Mouse (Mus musculus) mature B cell (primary cell): ENCODE data around the gene Uqcr11.

Source experiments
- in situ Hi-C: fragments of 300-500 bp; cut with MboI; formaldehyde crosslinking; loops from 2 replicates; pipeline ENCODE4 v1.14.3; 2019

Gene Uqcr11

DNA sequence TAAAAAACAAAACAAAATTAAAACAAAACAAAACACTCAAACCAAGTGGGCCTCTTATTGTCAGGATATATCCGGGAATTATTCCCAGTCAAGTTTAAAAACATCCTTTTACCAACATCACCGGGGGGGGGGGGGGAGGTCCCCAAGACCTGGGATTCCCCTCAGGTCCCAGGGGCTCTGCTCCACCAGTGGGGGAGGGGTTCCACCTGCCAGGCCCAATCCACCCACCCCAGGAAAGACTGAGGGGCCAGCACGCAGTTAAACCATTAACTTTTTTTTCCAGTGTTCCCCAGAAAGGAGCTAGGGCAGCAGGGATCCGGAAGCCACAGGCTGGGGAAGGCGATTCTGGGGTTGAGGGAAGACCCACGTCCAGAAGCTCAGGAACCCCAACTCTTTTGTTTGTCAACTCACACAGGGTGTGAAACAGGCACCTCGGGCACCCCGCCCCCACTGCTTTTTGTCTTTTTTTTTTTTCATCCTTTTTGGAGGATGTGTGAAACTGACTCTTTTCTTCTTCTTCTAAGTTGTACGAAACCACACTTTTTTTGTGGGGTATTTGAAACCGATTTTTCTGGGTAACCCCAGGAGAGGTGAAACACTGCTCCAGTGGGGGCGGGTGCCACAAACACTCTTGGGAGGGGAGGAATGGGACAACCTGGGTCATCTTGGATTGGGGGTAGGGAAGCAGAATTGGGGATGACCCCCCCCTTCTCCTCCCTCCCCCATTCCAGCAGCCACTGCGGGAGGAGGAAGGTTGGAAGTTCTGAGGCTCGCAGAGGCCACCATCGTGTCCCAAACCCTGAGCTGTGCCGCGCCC, 25.1 kb upstream of the Uqcr11 start:
- in situ Hi-C loops = no loop called here

DNA sequence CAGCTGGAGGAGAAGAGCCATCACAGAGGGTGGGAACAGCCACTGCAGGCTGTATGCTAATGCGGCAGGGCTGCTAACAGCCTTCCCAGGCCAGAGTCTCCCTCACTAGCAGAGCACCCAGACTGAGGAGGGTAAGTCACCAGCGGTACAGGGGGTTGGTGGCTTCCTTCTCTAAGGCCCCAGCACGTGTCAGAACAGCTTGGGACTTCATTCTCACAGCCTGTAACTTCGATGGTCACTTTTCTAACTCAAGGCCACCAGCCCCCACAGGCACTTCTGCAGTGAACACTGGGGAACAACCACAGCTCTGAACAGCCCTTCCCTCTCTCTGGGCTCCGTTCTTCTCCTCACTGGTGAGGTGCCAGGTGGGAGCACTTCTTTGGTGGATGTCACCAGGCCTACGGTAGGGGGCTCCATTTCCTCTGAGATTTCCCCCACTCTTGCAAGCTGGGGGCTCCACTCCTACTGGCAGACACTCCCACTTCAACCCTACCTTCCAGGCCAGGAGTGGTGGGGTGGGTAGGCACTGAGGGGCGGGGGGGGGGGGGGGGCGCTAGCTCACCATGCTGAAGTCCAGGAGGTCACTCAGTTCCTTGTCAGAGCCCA, 23.8 kb upstream of the Uqcr11 start:
- in situ Hi-C loops = no loop called here

DNA sequence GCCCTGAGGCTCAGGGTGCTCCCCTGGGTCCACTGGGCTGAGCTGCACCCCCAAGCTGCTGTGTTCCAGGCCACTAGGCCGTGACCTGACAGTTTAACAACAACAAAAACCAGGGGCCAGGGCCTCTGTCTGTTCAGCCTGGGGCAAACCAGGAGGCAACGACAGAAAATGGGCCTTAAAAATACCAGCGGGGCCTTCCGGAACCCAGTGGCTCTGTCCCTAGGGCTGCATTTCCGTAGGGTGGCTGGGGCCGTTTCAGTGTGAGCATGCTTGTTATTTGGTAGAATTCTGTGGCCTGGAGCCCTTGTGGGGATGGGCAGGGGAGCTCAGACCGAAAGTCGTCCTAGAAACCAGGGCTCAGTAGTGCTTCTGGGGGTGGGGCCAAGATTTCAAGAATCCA, 23.2 kb upstream of the Uqcr11 start:
- in situ Hi-C loops = no loop called here

DNA sequence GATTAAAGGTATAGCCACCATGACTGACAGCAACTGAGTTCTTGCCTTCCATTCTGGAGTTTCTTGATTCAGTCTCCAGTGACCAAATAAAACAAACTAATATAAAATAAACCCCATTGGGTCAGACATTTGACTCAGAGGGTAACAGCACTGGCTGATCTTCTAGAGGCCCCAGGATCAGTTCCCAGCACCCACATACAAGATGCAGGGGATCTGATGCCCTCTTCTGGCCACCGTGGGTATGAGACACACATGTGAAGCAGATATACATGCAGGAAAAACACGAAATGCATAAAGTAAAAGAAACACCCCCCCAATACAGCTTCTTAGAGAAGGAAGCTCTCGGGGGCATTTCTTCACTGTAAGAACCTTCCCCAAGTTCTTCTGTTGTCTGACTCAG, 18.4 kb upstream of the Uqcr11 start:
- in situ Hi-C loops = no loop called here

DNA sequence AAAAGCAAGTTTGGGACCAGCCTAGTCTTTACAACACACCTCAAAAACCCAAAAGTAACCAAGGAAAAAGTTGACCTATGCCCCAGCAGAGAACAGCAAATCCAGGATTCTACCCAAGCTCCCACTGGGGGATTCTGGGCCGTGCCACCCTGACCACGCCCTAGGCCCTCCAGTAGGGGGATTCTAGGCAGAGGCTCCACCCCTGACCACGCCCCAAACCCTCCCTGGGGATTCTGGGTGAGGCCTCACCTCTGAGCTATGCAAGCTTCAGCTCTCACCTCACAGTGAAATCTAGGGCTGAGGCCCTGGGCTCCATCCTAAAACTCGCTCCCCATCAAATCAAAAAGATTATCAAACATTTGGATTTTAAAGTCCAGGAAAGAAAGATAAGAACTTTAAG, 16.9 kb upstream of the Uqcr11 start:
- in situ Hi-C loops = no loop called here

DNA sequence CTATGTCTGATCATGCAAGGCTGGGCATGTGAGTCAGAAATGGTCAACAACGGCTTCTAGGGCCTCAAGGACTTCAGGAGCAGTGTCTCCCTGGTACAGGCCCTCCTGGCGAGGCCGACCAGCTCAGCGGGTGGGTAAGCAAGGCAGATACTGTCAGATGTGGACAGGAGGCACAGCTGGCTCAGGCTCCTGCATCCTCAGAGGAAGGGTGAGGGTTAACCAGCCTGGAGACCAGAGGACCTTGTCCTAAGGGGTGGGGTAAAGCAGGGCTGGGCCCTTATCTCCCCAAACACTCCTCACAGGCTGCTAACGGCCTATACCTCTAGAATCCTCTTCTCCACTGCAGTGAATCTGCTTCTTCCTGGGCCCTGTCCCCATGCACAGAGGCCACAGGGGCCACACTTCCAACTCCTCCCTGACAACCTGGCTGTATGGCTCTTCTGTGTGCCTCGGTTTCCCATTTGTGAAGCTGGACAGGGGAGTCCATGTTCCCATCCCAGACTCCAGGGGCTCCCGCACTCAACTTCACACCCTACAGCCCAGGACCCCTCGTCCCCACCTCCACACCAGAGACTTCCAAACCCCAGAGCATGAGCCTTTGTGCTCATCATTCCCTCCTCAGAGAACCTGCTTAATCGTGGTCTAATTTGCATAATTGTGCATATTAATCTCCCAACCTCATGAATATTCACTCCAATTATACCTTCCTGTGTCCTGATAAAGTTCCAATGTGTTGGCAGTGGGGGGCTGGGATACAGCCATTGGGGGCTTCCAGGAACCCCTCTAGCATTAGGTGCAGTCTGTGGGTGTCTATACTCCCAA, 15.2 kb upstream of the Uqcr11 start:
- in situ Hi-C loops = no loop called here

DNA sequence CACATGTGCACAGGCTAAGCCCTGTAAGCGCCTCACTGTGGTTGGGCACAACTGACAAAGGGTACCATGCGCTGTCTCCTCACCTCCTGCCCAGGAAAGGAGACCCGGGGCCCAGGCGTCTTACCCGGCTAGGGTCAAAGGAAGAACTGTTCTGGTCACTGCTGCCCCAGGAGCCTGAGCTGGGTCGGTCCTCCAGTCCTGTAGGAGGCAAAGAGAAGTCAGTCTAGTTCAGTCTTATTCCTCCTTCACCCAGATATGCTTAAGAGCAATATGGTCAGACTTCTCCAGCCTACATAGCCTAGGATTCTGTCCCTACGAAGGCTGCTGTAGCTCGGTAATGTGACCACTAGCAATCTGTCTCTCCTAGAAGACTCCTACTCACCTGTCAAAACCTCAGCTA, 14.6 kb upstream of the Uqcr11 start:
- in situ Hi-C loops = no loop called here

DNA sequence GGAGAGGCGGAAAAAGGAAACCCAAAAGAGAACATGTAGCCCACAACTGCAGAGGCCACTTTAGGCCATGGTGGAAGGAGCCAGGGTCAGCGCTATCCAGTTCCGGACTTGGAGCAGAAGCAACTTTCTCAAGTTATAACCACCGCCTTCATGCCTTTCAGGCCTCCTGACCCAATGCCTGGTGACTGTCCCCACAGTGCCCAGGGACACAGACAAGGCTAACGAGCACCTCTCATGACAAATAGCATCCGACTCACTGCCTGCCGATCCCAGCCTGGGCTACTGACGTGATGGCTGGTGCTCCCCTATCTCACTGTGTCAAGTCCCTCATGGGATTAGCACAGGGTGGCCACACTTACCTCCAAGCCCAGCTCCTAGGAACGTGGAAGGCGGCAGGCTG, 14.1 kb upstream of the Uqcr11 start:
- in situ Hi-C loops = no loop called here

DNA sequence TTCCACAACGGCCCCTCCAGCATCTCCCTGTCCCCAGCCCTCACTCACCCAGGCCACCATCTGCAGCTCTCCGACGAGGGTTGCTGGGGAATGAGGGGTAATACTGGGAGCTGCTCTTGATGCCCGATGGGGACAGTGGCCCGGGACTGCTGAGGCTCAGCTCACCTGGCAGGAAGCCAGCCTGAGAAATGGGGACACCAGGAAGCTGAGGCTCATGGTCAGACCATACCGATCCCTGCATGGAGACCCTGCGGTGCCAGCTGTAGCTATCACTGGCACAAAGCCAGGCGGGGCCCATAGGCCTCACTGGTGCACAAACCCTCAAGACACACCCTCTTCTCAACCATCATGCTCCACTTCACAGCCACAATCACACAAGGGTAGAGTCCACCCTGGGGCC, 12.8 kb upstream of the Uqcr11 start:
- in situ Hi-C loops = no loop called here

DNA sequence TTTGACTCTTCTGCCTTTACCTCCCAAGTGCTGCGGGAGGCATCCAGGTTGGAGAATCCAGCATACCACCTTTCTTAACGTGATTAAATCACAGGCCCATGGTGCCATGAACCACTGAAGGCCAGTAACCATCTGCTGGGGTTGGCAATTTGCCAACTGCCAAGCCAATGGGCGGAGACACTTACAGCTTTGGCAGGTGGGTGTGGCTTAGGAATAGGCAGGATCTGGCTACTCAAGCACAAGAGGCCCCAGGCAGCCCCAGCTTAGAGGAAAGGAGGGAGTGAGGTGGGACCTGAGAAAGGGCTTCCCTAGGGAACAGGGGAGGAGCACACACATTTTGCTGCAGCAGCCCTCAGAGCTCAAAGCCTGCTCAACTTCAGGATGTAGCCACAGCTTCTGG, 11.7 kb upstream of the Uqcr11 start:
- in situ Hi-C loops = no loop called here

DNA sequence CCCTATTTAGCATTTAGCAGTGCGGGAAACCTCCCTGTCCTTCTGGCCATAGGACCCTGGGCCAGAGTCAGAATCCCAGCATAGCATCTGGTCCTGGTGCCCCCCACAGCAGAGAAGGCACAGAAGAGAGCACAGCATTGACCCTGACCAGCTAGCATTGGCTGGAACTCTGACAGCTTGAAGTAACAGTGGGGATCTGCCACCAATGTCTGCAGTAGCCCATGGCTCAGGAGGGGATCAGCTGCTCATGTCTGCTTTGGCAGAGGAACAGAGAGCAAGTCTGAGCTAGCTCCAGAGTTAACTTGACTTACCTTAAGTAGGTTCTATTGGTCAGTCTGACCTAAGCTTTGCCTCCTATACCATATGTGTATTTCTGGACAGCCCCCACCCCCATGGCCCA, 11.2 kb upstream of the Uqcr11 start:
- in situ Hi-C loops = no loop called here

DNA sequence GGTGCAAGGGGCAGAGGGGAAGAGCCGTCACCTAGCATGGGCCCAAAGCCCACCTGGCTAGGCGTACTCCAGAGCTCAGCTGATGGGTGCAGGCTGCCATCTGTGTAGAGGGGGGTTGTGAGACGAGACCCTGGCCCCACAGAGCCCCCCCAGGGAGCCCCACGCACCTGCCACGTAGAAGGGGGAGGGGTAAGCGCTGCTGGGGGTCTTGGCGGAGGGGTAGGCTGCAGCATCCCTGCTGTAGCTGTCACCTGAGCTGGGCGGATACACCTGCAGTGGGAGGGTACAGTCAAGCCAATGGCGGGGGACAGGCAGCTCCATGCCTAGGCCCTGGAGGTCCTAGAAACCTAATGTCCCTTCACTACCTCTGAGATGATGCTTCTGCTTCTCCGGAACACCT, 10.7 kb upstream of the Uqcr11 start:
- in situ Hi-C loops = no loop called here

DNA sequence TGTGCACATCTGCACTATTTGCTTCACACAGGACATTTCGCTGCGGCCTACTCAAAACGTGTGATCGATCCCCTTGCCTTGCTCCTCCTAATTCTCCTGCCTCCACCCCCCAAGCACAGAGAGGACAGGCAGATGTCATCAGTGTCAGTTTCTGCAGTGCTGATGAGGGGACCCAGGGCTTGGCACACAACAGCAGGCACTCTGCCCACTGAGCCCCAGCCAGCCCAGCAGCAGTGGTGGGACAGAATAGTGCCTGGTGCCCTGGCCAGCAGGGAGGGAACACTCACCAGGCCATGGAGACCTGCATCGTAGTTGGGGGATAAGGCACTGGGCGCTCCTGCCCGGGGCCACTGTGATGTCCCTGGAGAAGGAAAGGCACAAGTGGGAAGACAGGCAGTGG, 8.9 kb upstream of the Uqcr11 start:
- in situ Hi-C loops = no loop called here

DNA sequence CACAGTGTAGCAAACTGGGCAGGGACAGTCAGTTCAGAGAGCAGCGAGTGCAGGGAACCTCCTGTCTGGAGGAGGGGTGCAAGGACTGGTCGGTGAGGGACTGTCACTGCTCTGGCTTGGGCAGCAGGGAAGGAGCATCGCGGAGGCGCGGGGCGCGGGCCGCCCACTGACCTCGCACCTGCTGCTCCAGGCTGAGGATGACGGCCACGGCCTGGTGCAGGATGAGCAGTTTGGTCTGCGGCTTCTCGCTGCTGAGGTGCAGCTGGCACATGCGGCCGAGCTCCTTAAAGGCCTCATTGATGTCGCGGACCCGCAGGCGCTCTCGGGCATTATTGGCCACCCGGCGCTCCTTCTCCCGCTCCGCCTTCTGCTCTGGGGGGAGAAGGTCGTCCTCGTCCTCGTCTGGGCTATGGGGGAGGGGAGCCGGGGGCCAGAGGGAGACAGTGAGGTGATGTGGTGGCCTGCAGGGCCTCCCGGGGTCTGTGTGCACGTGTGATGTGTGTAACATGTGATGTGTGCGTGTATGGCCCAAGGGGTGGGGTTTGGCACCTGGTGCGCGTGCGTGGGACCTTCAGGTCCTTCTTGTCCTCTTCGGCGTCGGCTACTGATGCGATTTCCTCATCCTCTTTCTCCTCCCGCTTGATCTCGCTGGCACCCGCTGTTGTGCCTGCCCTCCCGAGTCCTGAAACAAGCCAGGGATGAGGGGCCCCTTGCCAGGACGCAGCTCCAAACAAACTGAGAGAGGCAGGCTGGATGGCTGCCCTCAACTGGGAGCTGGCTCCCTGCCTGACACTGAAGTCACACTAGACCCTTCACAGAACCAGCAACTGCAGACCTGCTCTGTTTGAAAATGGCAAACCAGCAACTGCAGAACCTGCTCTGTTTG, 6.3 kb upstream of the Uqcr11 start:
- in situ Hi-C loops = no loop called here

DNA sequence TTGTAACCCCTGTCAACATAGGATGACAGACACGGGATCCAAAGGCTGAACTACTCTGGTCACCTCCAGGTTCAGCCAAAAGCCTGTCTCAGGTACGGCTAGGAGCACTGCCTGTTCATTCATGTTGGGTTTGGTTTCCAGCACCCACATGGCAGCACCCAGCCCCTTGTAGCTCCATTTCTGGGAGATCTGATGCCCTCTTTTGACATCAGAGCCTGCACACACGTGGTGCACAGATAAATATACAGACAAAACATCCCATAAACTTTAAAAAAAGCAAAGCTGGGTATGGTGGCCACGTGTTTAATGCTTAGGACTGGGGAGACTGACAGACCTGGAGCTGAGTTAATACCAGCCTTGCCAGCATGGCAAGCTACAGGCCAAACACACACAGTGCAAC, 1.3 kb upstream of the Uqcr11 start:
- in situ Hi-C loops = no loop called here

DNA sequence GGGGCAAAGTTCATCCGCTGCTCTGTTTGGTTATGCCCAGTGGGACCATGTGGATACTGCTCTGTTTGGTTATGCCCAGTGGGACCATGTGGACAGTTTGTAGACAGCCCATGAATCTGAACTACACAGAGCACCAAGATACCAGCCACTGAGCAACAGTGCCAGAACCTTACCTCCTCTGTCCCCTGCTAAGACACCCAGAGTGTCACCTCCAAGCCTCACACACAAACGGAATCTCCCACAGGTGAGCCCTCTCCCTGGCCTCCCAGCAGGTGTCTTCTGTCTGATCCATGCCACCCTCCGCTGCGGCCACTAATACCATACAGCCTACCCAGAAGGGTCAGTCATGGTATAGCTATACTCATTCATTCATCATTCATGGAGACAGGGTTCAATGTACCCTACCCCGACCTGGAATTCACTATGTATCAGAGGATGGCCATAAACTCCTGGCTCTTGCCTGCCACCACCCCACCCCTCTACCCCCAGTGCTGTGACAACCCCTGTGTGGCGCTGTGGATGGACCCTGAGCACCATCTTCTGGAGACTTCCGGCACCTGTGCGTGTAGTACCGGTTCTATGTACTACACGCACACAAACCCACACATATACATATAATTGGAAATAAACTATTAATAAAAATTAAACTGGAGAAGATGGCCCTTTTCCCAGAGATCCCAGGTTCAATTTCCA, 1.0 kb downstream of the Uqcr11 start:
- in situ Hi-C loops = no loop called here

DNA sequence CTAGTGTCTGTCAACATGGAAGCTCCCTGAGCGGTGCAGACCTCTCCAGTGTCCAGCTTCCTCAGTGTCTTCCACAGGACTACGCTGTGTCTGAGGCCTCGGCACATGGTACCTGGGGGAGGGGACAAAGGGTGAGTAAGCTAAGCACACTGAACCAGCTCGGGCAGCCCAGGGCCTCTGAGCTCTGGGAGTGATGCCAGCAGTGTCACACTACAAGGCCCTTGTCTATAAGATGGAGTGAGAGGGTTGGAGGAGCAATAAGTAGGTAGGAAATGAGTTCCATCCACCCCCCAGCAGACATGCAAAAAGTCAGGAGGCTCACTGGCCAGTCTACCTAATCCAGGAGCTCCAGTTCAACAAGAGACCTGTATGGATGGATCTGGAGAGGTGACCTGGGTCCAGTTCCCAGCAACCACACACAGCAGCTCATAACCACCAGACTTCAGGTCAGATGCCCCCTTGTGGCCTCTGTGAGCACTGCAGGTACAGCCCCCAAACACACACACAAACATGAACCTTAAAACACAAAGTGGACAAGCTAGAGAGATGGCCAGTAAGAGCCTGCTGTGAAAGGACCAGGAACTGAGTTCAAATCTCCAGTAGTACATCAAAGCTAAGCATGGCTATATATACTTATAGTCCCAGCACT, 3.5 kb downstream of the Uqcr11 start:
- in situ Hi-C loops = no loop called here

DNA sequence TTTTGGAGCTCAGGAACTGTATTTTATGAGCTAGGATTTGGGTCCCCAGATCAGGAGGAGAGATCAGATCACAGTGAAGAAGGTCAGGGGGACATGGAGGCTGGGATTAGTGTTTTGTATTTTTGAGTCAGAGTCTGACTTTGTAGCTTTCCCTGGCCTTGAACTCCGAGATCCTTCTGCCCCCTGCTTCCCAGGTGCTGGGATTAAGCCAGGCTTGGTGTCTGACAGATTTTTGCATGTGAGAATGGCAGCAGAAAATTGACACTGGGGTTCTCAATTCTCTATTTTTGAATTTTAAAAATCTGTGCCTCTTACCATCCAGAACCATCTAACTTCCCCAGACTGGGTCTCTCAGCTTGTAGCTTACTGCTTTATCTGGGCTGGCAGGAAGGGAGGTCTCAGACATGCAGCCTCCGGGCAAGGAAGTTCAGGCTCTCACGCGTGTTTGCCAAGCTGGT, 5.9 kb downstream of the Uqcr11 start:
- in situ Hi-C loops = no loop called here

DNA sequence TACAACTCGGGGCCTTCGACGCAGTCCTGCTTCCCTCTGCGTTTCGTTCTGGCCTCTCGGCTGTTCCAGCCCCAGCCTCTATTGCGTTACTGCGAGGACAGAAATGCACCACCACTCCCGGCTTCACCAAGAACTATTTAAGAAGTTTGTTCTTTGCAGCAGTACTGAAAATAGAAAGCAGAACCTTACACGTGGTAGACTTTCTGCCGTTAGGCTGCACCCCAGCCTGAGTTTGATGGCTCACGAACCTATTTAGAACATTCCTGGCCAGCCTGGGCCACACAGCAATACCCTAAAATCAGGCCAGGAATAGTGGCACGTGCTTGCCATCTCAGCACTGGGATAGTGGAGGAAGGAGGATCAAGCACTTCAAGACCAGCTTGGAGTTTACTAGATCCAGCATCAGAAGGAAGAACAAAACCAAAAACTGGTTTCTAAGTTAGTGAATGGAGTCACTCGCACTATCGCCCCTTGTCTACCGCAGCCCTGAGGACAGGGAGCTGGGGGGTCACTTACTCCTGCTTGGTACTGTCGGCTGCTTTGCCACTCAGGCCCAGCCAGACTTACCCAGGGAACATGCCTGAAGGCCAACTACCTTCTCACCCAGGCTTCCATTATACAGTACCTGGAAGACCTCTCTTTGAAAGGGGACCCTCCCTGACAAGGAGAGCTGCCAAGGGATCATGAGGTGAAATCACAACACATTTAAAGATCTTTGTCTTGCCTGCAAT, 6.5 kb downstream of the Uqcr11 start:
- in situ Hi-C loops = no loop called here
